Mouse (Mus musculus): Measurements from ENCODE around the gene Maip1.

GRCm38 (mm10) chr1:57406187-57407151 lies at the start of gene Maip1, which contains the start of gene Tyw5:
- no peak for TF ChIP-seq GATA1 (IDR thresholded peaks at IDR 0.05; ENCODE audit: borderline replicate concordance, low read length)
- TF ChIP-seq FLI1 (IDR thresholded peaks at IDR 0.05; ENCODE audit: low read length): no peak

Data from megakaryocyte, embryonic 14.5 days (primary cell).